Mouse (Mus musculus) heart, adult 18-20 months (tissue): Measurements from ENCODE around the gene 4930556J24Rik. TPM values are rescaled to one million over a fixed set of nuclear protein-coding genes. Genes with fewer than 3 reads are reported as not detected.
"Not testable (repeated sequence)": the region's sequence is repeated elsewhere in the genome, so short reads cannot be mapped to it uniquely, and the experiment has no call there.

Experiments
- DNase-seq, 2 experiments: peaks; one replicate each; pipeline ENCODE4 v3.0.0; 2021 to 2022; ENCODE audit warnings: mixed read lengths in 1 of 2
- total RNA-seq, 2 experiments: library from RNA; stranded (reverse); gene quantifications; 2 replicates each; pipeline ENCODE4 v1.2.3; 2021

The 4930556J24Rik gene
- total RNA-seq, 2 experiments from 2014 or later = not detected

- DNase-seq = no peak
Measured at GRCm38 (mm10) chr11:3973081-3973480, 3.5 kb downstream of the 4930556J24Rik start.

GRCm38 (mm10) chr11:3970361-3970760 is 6.2 kb downstream of the 4930556J24Rik start:
- DNase-seq = no peak

GRCm38 (mm10) chr11:3969837-3970236 is 6.7 kb downstream of the 4930556J24Rik start:
- no peak for DNase-seq

- DNase-seq = no peak
Measured at GRCm38 (mm10) chr11:3964416-3965172, 12.0 kb downstream of the 4930556J24Rik start.

GRCm38 (mm10) chr11:3963610-3964415 is 12.8 kb downstream of the 4930556J24Rik start, which contains the start of gene Pes1:
TSS of gene Pes1 (plus strand) at chr11:3963975.
- peak; percentile 86 to 90 for DNase-seq

- DNase-seq = no peak
Measured at GRCm38 (mm10) chr11:3963155-3963554, 13.4 kb downstream of the 4930556J24Rik start.

GRCm38 (mm10) chr11:3961761-3962160 is 14.8 kb downstream of the 4930556J24Rik start:
- DNase-seq = no peak

GRCm38 (mm10) chr11:3960901-3961300 is 15.7 kb downstream of the 4930556J24Rik start:
- DNase-seq = no peak

GRCm38 (mm10) chr11:3955371-3955770 is 21.2 kb downstream of the 4930556J24Rik start:
- DNase-seq = not testable (repeated sequence)

- DNase-seq = not testable (repeated sequence)
Measured at GRCm38 (mm10) chr11:3954876-3955275, 21.7 kb downstream of the 4930556J24Rik start.

GRCm38 (mm10) chr11:3946386-3946785 is 30.2 kb downstream of the 4930556J24Rik start:
- no peak for DNase-seq

- no peak for DNase-seq
Measured at GRCm38 (mm10) chr11:3941371-3941770, 35.2 kb downstream of the 4930556J24Rik start.

- no peak for DNase-seq
Measured at GRCm38 (mm10) chr11:3937321-3937874, 39.2 kb downstream of the 4930556J24Rik start.

- no peak for DNase-seq
Measured at GRCm38 (mm10) chr11:3936318-3936717, 40.3 kb downstream of the 4930556J24Rik start.

GRCm38 (mm10) chr11:3935135-3935534 is 41.4 kb downstream of the 4930556J24Rik start:
- DNase-seq = no peak

GRCm38 (mm10) chr11:3933756-3934285 is 42.8 kb downstream of the 4930556J24Rik start:
- no peak for DNase-seq

GRCm38 (mm10) chr11:3931511-3932211 is 44.9 kb downstream of the 4930556J24Rik start, which contains the start of gene Tcn2:
TSS of gene Tcn2 (minus strand) at chr11:3932159.
- peak; percentile 95 to 96 for DNase-seq

GRCm38 (mm10) chr11:3930931-3931330 is 45.6 kb downstream of the 4930556J24Rik start:
- no peak for DNase-seq

GRCm38 (mm10) chr11:3930019-3930418 is 46.6 kb downstream of the 4930556J24Rik start:
- DNase-seq = peak in 1 of 2 experiments; percentile 44

GRCm38 (mm10) chr11:3925916-3926315 is 50.7 kb downstream of the 4930556J24Rik start:
- no peak for DNase-seq

GRCm38 (mm10) chr11:3922731-3923130 is 53.8 kb downstream of the 4930556J24Rik start:
- DNase-seq = no peak

GRCm38 (mm10) chr11:3922115-3922514 is 54.5 kb downstream of the 4930556J24Rik start:
- DNase-seq = no peak
